Comparison of ENCODE assay signal across 22 mouse cellular contexts in the genomic region with DNA sequence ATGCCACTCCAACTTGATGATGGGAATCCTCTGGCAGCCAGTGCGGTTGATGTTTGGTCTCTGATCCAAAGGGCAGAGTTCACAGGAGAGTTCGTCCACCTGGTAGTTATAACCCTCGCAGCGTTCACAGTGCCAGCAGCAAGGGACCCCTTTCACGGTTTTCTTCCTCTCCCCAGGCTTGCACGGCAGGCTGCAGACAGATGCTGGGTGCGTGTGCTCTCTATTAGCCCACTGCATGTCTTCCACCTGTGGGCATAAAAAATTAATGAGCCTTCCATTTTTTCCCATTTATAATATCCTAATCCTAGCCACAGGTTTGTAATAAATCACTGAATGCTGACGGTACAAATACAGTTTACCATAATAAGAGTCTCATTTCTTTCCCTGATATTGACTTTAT.
A peak's percentile ranks its signal among the peaks of the same experiment; 100 is the strongest.
DNase-seq lines count a peak whose midpoint lies in the region; ATAC-seq and TF ChIP-seq lines count a peak whose summit lies in the region.
"Had no signal": no experiment of that assay in that cellular context is flagged by ENCODE, and none has a peak within 500 bp of the region (broad histone marks: within the 10 kb centered on the region; RNA-seq: fewer than 3 reads in every experiment).

No protein-coding gene starts in this region.

- peak; percentile 58 for ATAC-seq in hindbrain, embryonic 12.5 days (ENCODE audit: low FRiP score)
- no peak for ATAC-seq in hindbrain, embryonic 11.5 days (ENCODE audit: low FRiP score)
- peak; percentile 72 for ATAC-seq in hindbrain, embryonic 13.5 days (ENCODE audit: low FRiP score)
- ATAC-seq in hindbrain, postnatal 0 days = no peak
- ATAC-seq in hindbrain, embryonic 14.5 days (ENCODE audit: low FRiP score) = peak; percentile 24; the same call in 1 of the 2 replicates
- no peak for ATAC-seq in hindbrain, embryonic 16.5 days
- peak; percentile 28; the same call in 1 of the 2 replicates for ATAC-seq in neural tube, embryonic 14.5 days (ENCODE audit: low read depth)
- ATAC-seq in neural tube, embryonic 15.5 days (ENCODE audit: low FRiP score) = no peak
- ATAC-seq: activated CD4-positive, CD25-positive, alpha-beta regulatory T cell, adult 4 months; CD4-positive, CD25-positive, alpha-beta regulatory T cell, adult 4 months; Patski had no signal

- H3K27ac ChIP-seq in hindbrain, embryonic 12.5 days = no peak overlapping the region
- H3K27ac ChIP-seq in hindbrain, embryonic 11.5 days (ENCODE audit: low read depth, low read length) = no peak overlapping the region
- no peak overlapping the region for H3K27ac ChIP-seq in hindbrain, embryonic 13.5 days
- no peak overlapping the region for H3K27ac ChIP-seq in hindbrain, postnatal 0 days
- no peak overlapping the region for H3K27ac ChIP-seq in hindbrain, embryonic 14.5 days
- no peak overlapping the region for H3K27ac ChIP-seq in hindbrain, embryonic 16.5 days (ENCODE audit: low read depth, low read length)
- no peak overlapping the region for H3K27ac ChIP-seq in neural tube, embryonic 14.5 days (ENCODE audit: low read depth, low read length)
- no peak overlapping the region for H3K27ac ChIP-seq in neural tube, embryonic 15.5 days (replicated peaks)

- TF ChIP-seq CTCF in hindbrain, postnatal 0 days (IDR thresholded peaks at IDR 0.05; ENCODE audit: low read depth) = no peak

- no peaks in the 10 kb centered on the region for H3K9me3 ChIP-seq in hindbrain, embryonic 12.5 days (replicated peaks)
- H3K9me3 ChIP-seq in hindbrain, embryonic 11.5 days (ENCODE audit: control insufficient read depth, low read length) = no peaks in the 10 kb centered on the region
- H3K9me3 ChIP-seq in hindbrain, embryonic 13.5 days = no peaks in the 10 kb centered on the region
- H3K9me3 ChIP-seq in hindbrain, postnatal 0 days (ENCODE audit: low read length) = no peaks in the 10 kb centered on the region
- H3K9me3 ChIP-seq in hindbrain, embryonic 14.5 days (ENCODE audit: control insufficient read depth, low read length) = no peaks in the 10 kb centered on the region
- no peaks in the 10 kb centered on the region for H3K9me3 ChIP-seq in hindbrain, embryonic 16.5 days (ENCODE audit: control insufficient read depth, low read length)
- no peaks in the 10 kb centered on the region for H3K9me3 ChIP-seq in neural tube, embryonic 14.5 days (ENCODE audit: control insufficient read depth, low read length)
- H3K9me3 ChIP-seq in neural tube, embryonic 15.5 days (replicated peaks) = no peaks in the 10 kb centered on the region
- H3K9me3 ChIP-seq: G1E had no signal

- no peak for DNase-seq in hindbrain, embryonic 11.5 days (ENCODE audit: low spot score)
- DNase-seq in hindbrain, postnatal 0 days (ENCODE audit: low spot score) = no peak
- peak; percentile 30 for DNase-seq in hindbrain, embryonic 14.5 days (ENCODE audit: low spot score)
- DNase-seq: adrenal gland, adult 2 months; adrenal gland, adult 8-10 months; adrenal gland, postnatal 10 days; adrenal gland, postnatal 14 days; adrenal gland, postnatal 25 days; adrenal gland, postnatal 36 days; B cell, adult 2 months; cerebellum, adult 11 months; cerebellum, adult 11-12 months had no signal

- H3K4me2 ChIP-seq in hindbrain, embryonic 12.5 days (replicated peaks) = no peak overlapping the region
- no peak overlapping the region for H3K4me2 ChIP-seq in hindbrain, embryonic 11.5 days (replicated peaks; ENCODE audit: low read depth, low read length)
- H3K4me2 ChIP-seq in hindbrain, embryonic 13.5 days = no peak overlapping the region
- no peak overlapping the region for H3K4me2 ChIP-seq in hindbrain, postnatal 0 days (ENCODE audit: low read depth, low read length)
- no peak overlapping the region for H3K4me2 ChIP-seq in hindbrain, embryonic 14.5 days (replicated peaks)
- no peak overlapping the region for H3K4me2 ChIP-seq in hindbrain, embryonic 16.5 days (ENCODE audit: low read length)
- H3K4me2 ChIP-seq in neural tube, embryonic 14.5 days (ENCODE audit: low read depth, low read length) = no peak overlapping the region
- H3K4me2 ChIP-seq in neural tube, embryonic 15.5 days = no peak overlapping the region

- WGBS in hindbrain, embryonic 12.5 days = 75% methylated on average over 8 of the region's 8 CpGs
- 78% methylated on average over 8 of the region's 8 CpGs for WGBS in hindbrain, embryonic 11.5 days
- WGBS in hindbrain, embryonic 13.5 days = 79% methylated on average over 8 of the region's 8 CpGs
- 63% methylated on average over 8 of the region's 8 CpGs for WGBS in hindbrain, postnatal 0 days
- WGBS in hindbrain, embryonic 14.5 days = 75% methylated on average over 8 of the region's 8 CpGs
- WGBS in hindbrain, embryonic 16.5 days = 80% methylated on average over 8 of the region's 8 CpGs
- 63% methylated on average over 8 of the region's 8 CpGs for whole genome bisulfite sequencing in neural tube, embryonic 14.5 days
- 73% methylated on average over 8 of the region's 8 CpGs for WGBS in neural tube, embryonic 15.5 days

- no peak overlapping the region for H3K9ac ChIP-seq in hindbrain, embryonic 12.5 days
- no peak overlapping the region for H3K9ac ChIP-seq in hindbrain, embryonic 11.5 days (ENCODE audit: low read depth, low read length)
- H3K9ac ChIP-seq in hindbrain, embryonic 13.5 days = no peak overlapping the region
- no peak overlapping the region for H3K9ac ChIP-seq in hindbrain, postnatal 0 days (replicated peaks; ENCODE audit: low read length)
- H3K9ac ChIP-seq in hindbrain, embryonic 14.5 days = no peak overlapping the region
- no peak overlapping the region for H3K9ac ChIP-seq in hindbrain, embryonic 16.5 days (ENCODE audit: low read depth, low read length)
- H3K9ac ChIP-seq in neural tube, embryonic 14.5 days (replicated peaks; ENCODE audit: low read depth, low read length) = no peak overlapping the region
- H3K9ac ChIP-seq in neural tube, embryonic 15.5 days (replicated peaks) = no peak overlapping the region

- H3K36me3 ChIP-seq in hindbrain, embryonic 12.5 days = no peaks in the 10 kb centered on the region
- H3K36me3 ChIP-seq in hindbrain, embryonic 11.5 days (ENCODE audit: control insufficient read depth, insufficient read depth, low read length) = no peaks in the 10 kb centered on the region
- H3K36me3 ChIP-seq in hindbrain, embryonic 13.5 days = no peaks in the 10 kb centered on the region
- H3K36me3 ChIP-seq in hindbrain, postnatal 0 days (ENCODE audit: insufficient read depth, low read length) = no peaks in the 10 kb centered on the region
- H3K36me3 ChIP-seq in hindbrain, embryonic 14.5 days (replicated peaks; ENCODE audit: control insufficient read depth, insufficient read depth) = no peaks in the 10 kb centered on the region
- H3K36me3 ChIP-seq in hindbrain, embryonic 16.5 days (ENCODE audit: control insufficient read depth, insufficient read depth, low read length) = no peaks in the 10 kb centered on the region
- no peaks in the 10 kb centered on the region for H3K36me3 ChIP-seq in neural tube, embryonic 14.5 days (ENCODE audit: control insufficient read depth, insufficient read depth, low read length)
- H3K36me3 ChIP-seq in neural tube, embryonic 15.5 days = no peaks in the 10 kb centered on the region
- H3K36me3 ChIP-seq: G1E had no signal

- no peak overlapping the region for H3K4me3 ChIP-seq in hindbrain, embryonic 12.5 days
- H3K4me3 ChIP-seq in hindbrain, embryonic 11.5 days (ENCODE audit: low read depth, low read length) = no peak overlapping the region
- H3K4me3 ChIP-seq in hindbrain, embryonic 13.5 days = no peak overlapping the region
- no peak overlapping the region for H3K4me3 ChIP-seq in hindbrain, postnatal 0 days (ENCODE audit: low read length)
- H3K4me3 ChIP-seq in hindbrain, embryonic 14.5 days (replicated peaks; ENCODE audit: low read length) = no peak overlapping the region
- no peak overlapping the region for H3K4me3 ChIP-seq in hindbrain, embryonic 16.5 days (ENCODE audit: low read length)
- H3K4me3 ChIP-seq in neural tube, embryonic 14.5 days (ENCODE audit: low read depth, low read length) = no peak overlapping the region
- H3K4me3 ChIP-seq in neural tube, embryonic 15.5 days (replicated peaks) = no peak overlapping the region

- no peaks in the 10 kb centered on the region for H3K4me1 ChIP-seq in hindbrain, embryonic 12.5 days
- H3K4me1 ChIP-seq in hindbrain, embryonic 11.5 days (replicated peaks; ENCODE audit: control insufficient read depth, insufficient read depth, low read length) = no peaks in the 10 kb centered on the region
- H3K4me1 ChIP-seq in hindbrain, embryonic 13.5 days (replicated peaks) = no peaks in the 10 kb centered on the region
- H3K4me1 ChIP-seq in hindbrain, postnatal 0 days (ENCODE audit: insufficient read depth, low read length) = no peaks in the 10 kb centered on the region
- H3K4me1 ChIP-seq in hindbrain, embryonic 14.5 days (replicated peaks; ENCODE audit: control insufficient read depth, insufficient read depth, low read length) = no peaks in the 10 kb centered on the region
- no peaks in the 10 kb centered on the region for H3K4me1 ChIP-seq in hindbrain, embryonic 16.5 days (ENCODE audit: control insufficient read depth, insufficient read depth, low read depth, low read length)
- H3K4me1 ChIP-seq in neural tube, embryonic 14.5 days (ENCODE audit: control insufficient read depth, insufficient read depth, low read length) = no peaks in the 10 kb centered on the region
- no peaks in the 10 kb centered on the region for H3K4me1 ChIP-seq in neural tube, embryonic 15.5 days

- no peaks in the 10 kb centered on the region for H3K27me3 ChIP-seq in hindbrain, embryonic 12.5 days
- no peaks in the 10 kb centered on the region for H3K27me3 ChIP-seq in hindbrain, embryonic 11.5 days (ENCODE audit: control insufficient read depth, insufficient read depth, low read length)
- no peaks in the 10 kb centered on the region for H3K27me3 ChIP-seq in hindbrain, embryonic 13.5 days
- no peaks in the 10 kb centered on the region for H3K27me3 ChIP-seq in hindbrain, postnatal 0 days (ENCODE audit: insufficient read depth, low read length)
- no peaks in the 10 kb centered on the region for H3K27me3 ChIP-seq in hindbrain, embryonic 14.5 days (ENCODE audit: control insufficient read depth, insufficient read depth, low read length)
- no peaks in the 10 kb centered on the region for H3K27me3 ChIP-seq in hindbrain, embryonic 16.5 days (replicated peaks; ENCODE audit: control insufficient read depth, insufficient read depth, low read length)
- H3K27me3 ChIP-seq in neural tube, embryonic 14.5 days (ENCODE audit: control insufficient read depth, insufficient read depth, low read length) = no peaks in the 10 kb centered on the region
- no peaks in the 10 kb centered on the region for H3K27me3 ChIP-seq in neural tube, embryonic 15.5 days (replicated peaks)
- H3K27me3 ChIP-seq: CH12.LX, Patski had no signal

Comparison
In these comparisons a context has a peak if more than half of its experiments do, and no peak if none do; other contexts are left out.
1. ATAC-seq: peak in hindbrain, embryonic 12.5 days (single experiment), hindbrain, embryonic 13.5 days (single experiment), hindbrain, embryonic 14.5 days (single experiment) and neural tube, embryonic 14.5 days (single experiment); none in hindbrain, embryonic 11.5 days (single experiment), hindbrain, postnatal 0 days (single experiment), hindbrain, embryonic 16.5 days (single experiment) and neural tube, embryonic 15.5 days (single experiment).